Mouse (Mus musculus): ENCODE results near the gene Casc1.

DNA sequence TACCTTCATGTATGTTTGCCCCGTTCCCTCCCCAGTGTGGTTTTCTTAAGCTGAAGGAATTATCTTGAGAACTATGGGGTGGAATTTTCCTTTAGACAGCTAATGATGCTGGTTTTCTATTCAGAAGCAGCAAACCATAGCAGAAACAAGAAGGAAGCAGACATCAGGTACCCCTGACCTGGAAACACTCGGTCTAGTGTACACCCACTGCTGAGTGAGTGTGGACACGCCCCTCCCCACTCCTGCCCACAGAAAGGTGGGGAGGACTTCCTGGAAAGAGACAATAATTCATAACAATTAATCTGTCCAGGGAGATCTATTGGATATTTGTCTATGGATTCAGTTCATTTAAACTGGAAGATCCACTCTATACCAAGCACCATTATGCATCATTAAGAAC, 75.5 kb downstream of the Casc1 start:
- TF ChIP-seq EP300 (IDR thresholded peaks at IDR 0.05) (no peak), CTCF (IDR thresholded peaks at IDR 0.05) (no peak)

All from lung, postnatal 0 days (tissue).